Mouse (Mus musculus): ENCODE data around the gene Cyp2j6.
"Not testable (repeated sequence)": the region's sequence is repeated elsewhere in the genome, so short reads cannot be mapped to it uniquely, and the experiment has no call there.

Gene Cyp2j6

DNA sequence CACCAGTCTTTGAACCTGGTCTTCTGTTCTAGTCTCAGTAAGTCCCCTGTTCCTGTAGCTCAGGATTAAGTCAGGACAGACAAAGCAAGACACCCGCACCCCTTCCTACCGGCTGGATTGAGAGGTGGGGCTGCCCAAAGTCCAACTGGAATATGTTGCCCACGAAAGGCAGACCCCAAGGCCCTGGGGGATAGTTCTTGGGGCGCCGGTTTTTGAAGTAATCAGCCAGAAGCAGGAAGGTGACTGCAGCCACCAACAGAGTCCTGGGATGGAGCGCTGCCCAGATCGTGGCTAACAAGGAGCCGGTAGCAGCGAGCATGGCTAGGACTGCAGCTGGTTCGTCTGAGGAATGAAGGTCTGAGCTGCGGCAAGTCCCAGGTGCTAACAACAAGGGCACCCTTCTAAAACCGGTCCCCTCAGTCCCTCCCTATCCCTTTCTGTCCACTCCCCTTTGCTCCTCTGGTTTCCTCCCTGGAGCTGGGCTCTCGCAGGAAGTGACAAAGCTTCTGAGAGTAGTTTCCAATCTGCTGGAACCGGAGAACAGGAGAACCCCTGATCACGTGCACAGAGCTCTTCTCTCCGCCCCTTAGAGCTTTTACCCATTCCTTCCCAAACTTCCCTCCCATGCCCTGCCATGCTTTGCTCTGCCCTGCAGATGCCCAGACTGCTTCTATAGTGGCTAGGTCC is at the start of gene Cyp2j6:
Cyp2j6 (minus strand) TSS at position 529 of the 687 bp plus-strand sequence.
- CTCF ChIA-PET = no interaction called here

DNA sequence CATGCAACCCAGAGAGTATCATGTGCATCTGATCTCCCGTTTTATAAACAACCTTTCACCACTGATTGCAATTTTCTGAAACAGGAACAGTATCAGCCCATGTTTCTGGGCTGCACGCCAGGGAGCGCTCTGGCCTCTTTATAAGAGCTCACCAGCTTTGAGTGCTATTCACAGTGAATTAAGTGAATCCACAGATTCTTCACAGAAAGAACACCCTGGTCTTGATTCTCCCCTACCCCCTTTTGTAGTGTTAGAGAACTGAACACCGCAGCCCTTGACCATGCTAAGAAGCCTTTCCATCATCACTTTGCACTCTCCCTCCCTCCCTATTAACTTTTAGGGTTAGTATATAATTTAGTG is 38.3 kb upstream of the Cyp2j6 start:
- CTCF ChIA-PET = no interaction called here

GRCm38 (mm10) chr4:96590911-96591790 is 37.7 kb upstream of the Cyp2j6 start, which contains the start of gene Cyp2j9:
Gene Cyp2j9, minus strand, starts transcription at chr4:96591578.
- CTCF ChIA-PET = no interaction called here

GRCm38 (mm10) chr4:96581425-96582088 is 28.1 kb upstream of the Cyp2j6 start:
- CTCF ChIA-PET = no interaction called here

GRCm38 (mm10) chr4:96580351-96580750 is 26.9 kb upstream of the Cyp2j6 start:
- CTCF ChIA-PET = not testable (repeated sequence)

GRCm38 (mm10) chr4:96569442-96569841 is 16.0 kb upstream of the Cyp2j6 start:
- CTCF ChIA-PET = no interaction called here

- CTCF ChIA-PET = no interaction called here
Measured at GRCm38 (mm10) chr4:96567988-96568387, 14.5 kb upstream of the Cyp2j6 start.

- CTCF ChIA-PET = no interaction called here
Measured at GRCm38 (mm10) chr4:96565808-96566207, 12.3 kb upstream of the Cyp2j6 start.

DNA sequence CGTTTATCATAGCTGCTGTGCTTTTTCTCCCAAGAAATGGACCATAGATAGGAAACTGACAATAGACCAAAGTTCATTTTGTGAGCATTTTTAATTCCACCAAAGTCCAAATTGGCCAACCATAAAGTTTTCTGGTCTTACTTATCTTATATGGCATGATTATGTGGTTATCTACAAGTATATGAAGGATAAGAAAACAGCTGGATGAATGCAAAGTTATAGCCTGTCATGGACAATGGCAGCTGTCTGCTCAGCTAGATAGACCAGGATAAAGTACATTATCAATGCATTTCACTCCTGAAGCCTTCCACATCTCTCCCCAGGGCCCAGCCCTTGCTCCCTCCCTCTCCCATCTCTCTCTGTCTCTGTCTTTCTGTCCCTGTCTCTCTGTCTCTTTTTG is 7.0 kb upstream of the Cyp2j6 start:
- CTCF ChIA-PET = no interaction called here

DNA sequence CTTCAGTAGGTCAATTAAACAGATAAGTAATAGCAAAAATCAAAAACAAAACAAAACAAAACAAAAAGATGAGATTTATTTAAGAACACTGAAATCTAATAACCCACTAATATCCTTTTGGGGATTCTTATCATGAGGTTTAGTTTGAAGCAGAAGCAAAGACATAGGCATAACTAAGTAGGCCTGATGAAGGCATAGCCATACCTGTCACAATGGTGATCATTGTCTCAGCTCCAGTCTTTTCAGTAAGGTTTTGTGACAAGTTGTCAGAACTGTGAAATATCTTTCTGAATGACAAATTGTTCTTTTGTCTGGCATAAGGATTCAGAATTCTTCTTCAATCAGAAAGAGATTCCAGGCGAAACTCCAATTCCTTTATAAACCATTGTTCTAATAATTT is 6.3 kb upstream of the Cyp2j6 start:
- CTCF ChIA-PET = no interaction called here

DNA sequence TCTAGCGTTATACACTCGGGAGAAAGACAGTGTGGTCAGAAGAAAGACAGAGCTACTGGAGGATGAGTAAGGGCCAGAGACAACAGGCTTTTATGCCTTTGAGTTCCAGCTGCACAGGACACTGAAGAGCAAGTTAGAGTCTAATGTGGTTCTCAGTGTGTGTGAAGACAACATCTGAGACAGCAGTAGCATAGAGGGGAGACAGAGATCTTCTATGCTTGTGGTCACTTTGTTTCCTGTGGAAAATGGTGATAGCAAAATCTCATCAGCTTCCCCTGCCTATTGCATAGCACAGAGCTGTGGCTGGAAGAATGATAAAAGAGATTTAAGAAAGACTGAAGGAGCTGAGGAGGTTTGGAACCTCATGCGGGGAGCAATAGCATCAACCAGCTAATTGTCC is 1.8 kb downstream of the Cyp2j6 start:
- CTCF ChIA-PET = no interaction called here

GRCm38 (mm10) chr4:96545976-96546375 is 7.5 kb downstream of the Cyp2j6 start:
- CTCF ChIA-PET = no interaction called here

DNA sequence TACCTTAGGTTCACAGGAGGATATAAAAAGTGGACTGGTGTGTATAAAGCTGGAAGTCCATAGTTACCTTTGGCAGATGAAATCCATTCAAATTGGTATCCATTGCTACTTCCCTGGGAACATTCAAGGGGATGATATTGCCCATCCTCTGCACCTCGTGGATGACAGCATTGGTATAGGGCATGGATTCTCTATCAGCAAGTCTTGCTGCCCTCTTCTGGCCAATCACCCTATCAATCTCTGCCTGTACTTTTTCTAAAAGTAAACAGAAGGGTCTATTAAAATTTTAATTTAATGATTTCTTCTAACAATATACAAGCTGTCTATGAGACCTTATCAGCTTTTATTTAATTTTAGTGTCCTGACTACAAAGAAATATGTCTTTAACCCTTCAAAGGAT is 27.7 kb downstream of the Cyp2j6 start:
- CTCF ChIA-PET = no interaction called here

DNA sequence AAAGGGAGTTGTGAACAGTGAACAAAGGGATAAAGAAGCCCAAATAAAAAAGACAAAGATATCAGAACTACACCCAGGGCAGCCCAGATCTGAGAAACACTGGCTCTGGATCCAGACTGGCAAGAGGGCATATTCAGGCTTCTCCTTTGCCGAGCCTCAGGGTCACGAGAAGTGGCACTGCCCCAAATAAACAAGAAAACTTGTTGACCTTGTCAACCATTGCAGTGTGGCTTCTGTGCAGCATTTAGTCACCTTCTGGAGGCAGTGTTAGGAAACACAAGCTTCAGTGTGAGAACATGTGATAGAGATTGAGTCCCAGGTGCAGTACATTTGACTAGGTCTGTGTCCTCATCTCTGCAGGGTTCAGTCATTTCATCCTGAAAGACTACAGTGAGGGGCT is 31.2 kb downstream of the Cyp2j6 start:
- CTCF ChIA-PET = no interaction called here

DNA sequence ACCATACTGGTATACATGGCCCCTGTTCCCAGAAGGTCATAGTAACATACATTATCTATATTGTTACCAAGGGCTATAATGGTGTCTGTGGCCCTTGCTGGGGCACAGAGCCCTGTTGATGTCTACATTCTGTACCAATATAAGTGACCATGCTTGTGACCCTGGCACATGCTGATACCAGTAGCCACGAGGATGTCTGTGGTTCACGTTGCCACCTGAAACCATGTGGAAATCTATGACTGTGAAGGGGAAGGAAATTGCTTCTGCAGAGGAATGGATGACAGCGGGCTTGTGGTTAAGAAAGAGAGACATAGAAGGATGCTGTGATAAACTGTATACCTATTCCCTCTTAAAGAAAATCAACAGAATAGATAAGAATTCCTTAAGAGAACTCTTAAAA is 43.4 kb downstream of the Cyp2j6 start:
- CTCF ChIA-PET = no interaction called here

DNA sequence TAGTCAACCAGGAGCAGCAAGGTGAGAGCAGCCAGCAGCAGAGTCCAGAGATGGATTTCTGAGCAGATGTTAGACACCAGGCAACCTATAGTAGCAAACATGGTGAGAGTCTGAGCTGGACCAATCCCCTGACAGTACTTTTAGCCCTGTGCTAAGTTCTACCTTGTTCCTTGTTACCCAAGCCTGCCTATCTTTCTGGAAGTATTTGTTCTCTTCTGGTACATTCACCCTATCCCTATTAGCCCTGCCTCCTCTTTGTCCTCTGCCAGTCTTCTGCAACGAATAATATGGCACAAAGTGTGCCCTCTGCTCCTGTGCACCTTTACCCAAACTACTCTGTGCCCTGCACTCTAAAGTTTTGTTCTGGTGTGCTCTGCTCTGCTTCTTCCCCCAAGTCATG is 46.2 kb downstream of the Cyp2j6 start, which contains the start of gene Cyp2j8:
Cyp2j8 (minus strand) TSS at position 101 of the 400 bp plus-strand sequence.
- CTCF ChIA-PET = no interaction called here

All from spleen, embryonic (tissue).